Mouse (Mus musculus) liver, postnatal 0 days (tissue): ENCODE results near the gene Dnah2. TPM values are rescaled to one million over a fixed set of nuclear protein-coding genes. Genes with fewer than 3 reads are reported as not detected.

ENCODE experiments used
- ATAC-seq: fragments of 200-750 bp; cut with Nextera tagmentation; 2 replicates; pipeline ENCODE4 v1.8.0; 2017; ENCODE audit warnings: mild to moderate bottlenecking, moderate library complexity
- DNase-seq: peaks from one replicate; pipeline ENCODE4 v3.0.0-alpha.2; 2016
- H3K27ac ChIP-seq: fragments of 300-500 bp; sonication (generic); 2 replicates; pipeline ENCODE4 v1.5.1; 2014; ENCODE audit warnings: antibody characterized with exemption, moderate library complexity, mild to moderate bottlenecking, low read depth
- H3K27me3 ChIP-seq: fragments of 300-500 bp; sonication (generic); 2 replicates; pipeline ENCODE4 v1.6.1; 2014; ENCODE audit warnings: low read length, control low read depth, mixed read lengths; ENCODE audit not compliant: insufficient read depth
- H3K36me3 ChIP-seq: fragments of 300-500 bp; sonication (generic); replicated peaks from 2 replicates; pipeline ENCODE4 v1.6.1; 2014; ENCODE audit warnings: mild to moderate bottlenecking, control low read depth, low read length, moderate library complexity, mixed read lengths; ENCODE audit not compliant: insufficient read depth
- H3K4me1 ChIP-seq: fragments of 300-500 bp; sonication (generic); 2 replicates; pipeline ENCODE4 v1.6.1; 2014; ENCODE audit warnings: antibody characterized with exemption, mild to moderate bottlenecking, control low read depth; ENCODE audit not compliant: insufficient read depth
- H3K4me2 ChIP-seq: fragments of 300-500 bp; sonication (generic); 2 replicates; pipeline ENCODE4 v1.6.1; 2014; ENCODE audit warnings: low read depth, mild to moderate bottlenecking, low read length, moderate library complexity, mixed read lengths
- H3K4me3 ChIP-seq: fragments of 300-500 bp; sonication (generic); 2 replicates; pipeline ENCODE4 v1.5.1; 2014; ENCODE audit warnings: low read depth, low read length
- H3K9ac ChIP-seq: fragments of 300-500 bp; sonication (generic); replicated peaks from 2 replicates; pipeline ENCODE4 v1.6.1; 2014; ENCODE audit warnings: mild to moderate bottlenecking, moderate library complexity
- H3K9me3 ChIP-seq: fragments of 300-500 bp; sonication (generic); 2 replicates; pipeline ENCODE4 v1.6.1; 2016; ENCODE audit warnings: mild to moderate bottlenecking, control low read depth, low read length, mixed read lengths
- CTCF ChIP-seq: sonication (generic); IDR thresholded peaks from 2 replicates; pipeline ENCODE4 v1.5.1; 2016; ENCODE audit warnings: antibody characterized with exemption, low read depth
- EP300 ChIP-seq: IDR thresholded peaks from 2 replicates; pipeline ENCODE4 v1.6.1; 2016; ENCODE audit warnings: antibody characterized with exemption, low read depth, mild to moderate bottlenecking
- WGBS: fragments of 180-500 bp; shearing (Covaris S2); extraction: QIAGEN DNeasy Blood & Tissue Kit; methylation state at CpG from one replicate; pipeline ENCODE4 v1.1.7; 2014; ENCODE audit not compliant: insufficient replicate concordance; 5-methylcytosine and 5-hydroxymethylcytosine counted together
- polyA plus RNA-seq: library from polyadenylated mRNA; unstranded; fragments of >200 nt; fragmentation: Nextera tagmentation; extraction: Ambion mirVana; gene quantifications from 2 replicates; pipeline ENCODE4 v1.2.1, GENCODE M21; 2015

Gene Dnah2
- polyA plus RNA-seq, 1 experiment from 2014 or later, result 0.04 TPM

DNA sequence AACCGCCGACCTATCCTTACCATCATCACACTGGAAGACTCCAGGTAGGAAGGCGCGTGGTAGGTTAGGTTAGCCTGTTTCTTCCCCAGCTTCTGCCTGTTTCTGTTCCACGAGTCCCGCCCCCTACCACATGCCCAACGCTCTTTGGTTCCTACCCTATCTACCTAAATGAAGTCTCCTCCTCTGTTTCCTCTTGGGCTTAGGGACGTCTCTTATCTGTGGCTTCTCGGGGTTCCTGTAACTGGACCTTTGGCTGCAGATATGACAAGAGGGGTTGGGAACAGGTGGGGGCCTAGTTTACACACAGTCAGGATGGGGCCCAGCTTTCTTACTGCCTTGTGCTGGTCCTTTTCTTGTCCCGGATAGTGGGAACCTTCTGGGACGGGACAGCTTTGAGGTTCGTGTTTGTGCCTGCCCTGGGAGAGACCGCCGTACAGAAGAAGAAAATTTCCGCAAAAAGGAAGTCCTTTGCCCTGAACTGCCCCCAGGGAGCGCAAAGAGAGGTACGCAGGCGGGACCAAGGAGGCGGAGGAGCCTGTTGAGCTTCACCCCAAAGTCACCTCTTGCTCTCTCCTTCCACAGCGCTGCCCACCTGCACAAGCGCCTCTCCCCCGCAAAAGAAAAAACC lies 40.4 kb upstream of the Dnah2 start:
- Histone ChIP-seq H3K4me2 (peak overlapping the region; percentile 44), H3K9ac (peak overlapping the region; percentile 38), H3K27ac (peak overlapping the region; percentile 51), H3K27me3 (no peaks in the 10 kb centered on the region), H3K36me3 (peaks cover 53% of the 10 kb centered on the region), H3K4me3 (no peak overlapping the region), H3K4me1 (peaks cover 37% of the 10 kb centered on the region), H3K9me3 (no peaks in the 10 kb centered on the region)
- peak; percentile 20; the same call in 1 of the 2 replicates for ATAC-seq
- DNase-seq, result peak; percentile 16
- 67% methylated on average over 22 of the region's 22 CpGs for WGBS
- TF ChIP-seq EP300, result peak; percentile 78; the same call in 1 of the 2 replicates
- TF ChIP-seq CTCF, result no peak

DNA sequence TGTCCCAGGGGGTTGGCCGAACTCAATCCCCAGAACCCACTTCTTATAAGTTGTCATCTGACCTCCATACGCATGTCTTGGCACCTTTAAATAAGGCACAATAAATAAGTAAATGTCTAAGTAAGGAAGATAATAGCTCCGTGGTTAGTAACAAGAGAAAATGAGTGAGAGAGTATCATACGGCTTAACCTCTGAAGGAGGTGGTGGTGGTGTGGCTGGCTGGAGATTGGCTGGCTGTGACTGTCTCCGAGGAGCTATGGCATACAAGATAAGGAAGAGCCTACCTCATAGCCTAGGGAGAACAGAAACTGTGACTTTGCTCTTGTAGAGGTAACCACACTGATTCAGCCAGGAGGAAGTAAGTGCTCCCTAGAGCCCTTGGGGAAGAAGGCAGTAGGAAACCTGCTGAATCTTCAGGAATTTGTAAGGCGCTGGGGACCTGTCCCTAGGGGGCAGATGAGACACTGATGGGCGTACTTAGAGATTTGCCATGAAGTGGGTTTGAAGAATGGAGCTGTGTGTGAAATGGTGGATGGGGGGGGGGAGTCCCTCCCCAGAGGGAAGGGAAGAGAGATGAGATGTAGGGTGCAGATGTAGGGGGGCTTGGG lies 36.9 kb upstream of the Dnah2 start:
- Histone ChIP-seq H3K27me3 (no peaks in the 10 kb centered on the region), H3K36me3 (peaks cover 50% of the 10 kb centered on the region), H3K4me3 (peak overlapping the region; percentile 9; the same call in 1 of the 2 replicates), H3K4me2 (peak overlapping the region; percentile 57), H3K4me1 (peaks cover 49% of the 10 kb centered on the region), H3K9me3 (no peaks in the 10 kb centered on the region), H3K27ac (peak overlapping the region; percentile 82), H3K9ac (peak overlapping the region; percentile 39; the same call in 1 of the 2 replicates)
- peak; percentile 55 for DNase-seq
- no peak for TF ChIP-seq CTCF
- peak; percentile 85 for TF ChIP-seq EP300
- 44% methylated on average over 7 of the region's 7 CpGs for WGBS
- ATAC-seq, result peak; percentile 69

DNA sequence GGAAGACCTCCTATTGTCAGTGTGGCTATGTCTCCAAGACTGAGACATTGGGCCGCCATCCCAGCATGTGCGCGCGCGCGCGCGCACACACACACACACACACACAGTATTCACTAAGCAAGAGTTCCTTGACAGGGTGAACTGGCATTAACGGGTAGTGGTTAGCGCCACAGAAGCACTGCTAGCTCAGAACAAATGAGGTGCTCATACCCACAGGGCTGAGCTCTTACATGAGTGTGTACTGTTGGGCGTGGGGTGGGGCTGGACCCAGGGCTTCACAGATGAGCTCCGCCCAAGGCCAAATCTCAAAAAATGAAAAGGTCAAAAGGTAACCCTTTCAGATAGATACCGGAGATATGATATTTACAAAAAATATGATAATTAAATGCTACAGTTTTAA lies 36.0 kb upstream of the Dnah2 start:
- Histone ChIP-seq H3K4me3 (0 out of 2 replicates have a peak overlapping the region, but pooled peaks have one; percentile 4), H3K36me3 (peaks cover 42% of the 10 kb centered on the region), H3K27ac (peak overlapping the region; percentile 82), H3K4me2 (peak overlapping the region; percentile 57; the same call in 1 of the 2 replicates), H3K27me3 (no peaks in the 10 kb centered on the region), H3K9me3 (no peaks in the 10 kb centered on the region), H3K9ac (no peak overlapping the region), H3K4me1 (peaks cover 42% of the 10 kb centered on the region)
- DNase-seq (no peak), ATAC-seq (no peak)
- no peak for TF ChIP-seq EP300
- no peak for TF ChIP-seq CTCF
- 84% methylated on average over 13 of the region's 13 CpGs for WGBS

DNA sequence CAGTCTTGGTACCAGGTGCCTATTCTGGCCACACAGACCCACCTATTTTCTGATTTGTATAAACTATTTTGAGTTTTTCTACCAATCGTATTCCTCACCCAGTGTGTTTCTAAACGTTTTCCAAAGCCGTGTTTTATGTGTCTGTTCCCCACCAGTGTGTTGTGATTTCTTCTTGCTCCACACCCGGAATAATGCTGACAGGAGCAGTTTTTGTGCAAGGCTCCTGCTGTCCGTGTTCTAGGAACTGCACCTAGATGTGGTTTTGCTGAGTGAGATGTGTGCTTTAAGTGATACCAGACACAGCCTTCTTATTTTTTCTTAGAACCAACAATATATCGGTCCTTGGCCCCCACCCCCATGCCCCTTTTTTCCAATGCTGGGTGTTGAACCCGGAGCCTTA lies 35.1 kb upstream of the Dnah2 start:
- DNase-seq, result no peak
- no peaks in the 10 kb centered on the region for H3K27me3 ChIP-seq
- H3K27ac ChIP-seq, result peak overlapping the region; percentile 82; the same call in 1 of the 2 replicates
- WGBS, result 72% methylated on average over 7 of the region's 7 CpGs
- no peak for ATAC-seq
- peaks cover 37% of the 10 kb centered on the region for H3K4me1 ChIP-seq
- no peaks in the 10 kb centered on the region for H3K9me3 ChIP-seq
- H3K36me3 ChIP-seq, result peaks cover 32% of the 10 kb centered on the region
- H3K4me3 ChIP-seq, result no peak overlapping the region
- H3K9ac ChIP-seq, result no peak overlapping the region
- H3K4me2 ChIP-seq, result no peak overlapping the region
- TF ChIP-seq EP300 (no peak), CTCF (no peak)

DNA sequence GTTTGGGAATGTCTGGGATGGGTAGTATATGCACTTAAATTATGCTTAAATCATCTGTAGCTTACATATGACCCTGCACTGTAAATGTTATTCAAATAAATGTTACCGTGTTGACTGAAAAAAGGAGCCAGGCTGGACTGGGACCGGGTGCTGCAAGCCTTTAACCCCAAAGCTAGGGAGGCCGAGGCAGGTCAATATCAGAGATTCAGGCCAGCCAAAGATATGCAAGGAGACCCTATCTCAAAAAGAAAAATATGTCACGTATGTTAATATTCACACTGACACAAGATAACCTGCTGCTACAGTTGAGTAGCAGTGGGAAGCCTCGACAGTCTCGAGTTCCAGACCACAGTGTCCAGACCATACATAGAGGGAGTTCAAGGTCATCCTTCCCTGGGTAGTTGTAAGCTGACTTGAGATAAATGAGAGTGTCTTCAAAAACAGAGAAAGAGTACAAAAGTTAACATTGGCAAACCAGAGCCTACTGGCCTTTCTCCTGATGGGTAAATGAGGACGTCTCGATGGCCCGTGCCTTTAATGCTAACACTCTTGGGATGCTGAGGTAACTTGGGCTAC lies 33.4 kb upstream of the Dnah2 start:
- peaks cover 43% of the 10 kb centered on the region for H3K4me1 ChIP-seq
- H3K9me3 ChIP-seq, result no peaks in the 10 kb centered on the region
- 51% methylated on average over 9 of the region's 9 CpGs for WGBS
- H3K4me3 ChIP-seq, result peak overlapping the region; percentile 82
- H3K36me3 ChIP-seq, result peaks cover 17% of the 10 kb centered on the region
- H3K27me3 ChIP-seq, result no peaks in the 10 kb centered on the region
- ATAC-seq, result no peak
- peak overlapping the region; percentile 90 for H3K9ac ChIP-seq
- H3K27ac ChIP-seq, result peak overlapping the region; percentile 98
- TF ChIP-seq EP300 (no peak), CTCF (no peak)
- H3K4me2 ChIP-seq, result peak overlapping the region; percentile 91
- DNase-seq, result no peak

DNA sequence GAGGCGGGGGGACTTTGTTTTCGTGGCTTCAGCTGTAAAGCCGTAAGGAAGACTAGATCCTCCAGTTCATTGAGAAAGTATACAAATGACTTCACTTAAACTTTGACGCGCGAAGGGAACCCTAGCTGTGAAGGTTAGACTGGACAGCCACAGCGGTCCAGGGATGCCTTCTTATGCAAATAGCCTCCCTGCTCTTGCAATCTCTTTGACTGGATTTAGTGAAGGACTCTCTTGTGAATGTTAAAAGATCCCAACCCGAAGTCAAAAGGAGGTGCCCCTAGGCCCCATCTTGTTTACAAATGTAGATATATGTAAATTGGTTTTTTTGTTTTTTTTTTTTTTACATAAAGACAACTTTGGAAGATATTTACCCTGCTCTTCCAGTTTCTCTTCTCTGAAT lies 32.9 kb upstream of the Dnah2 start:
- peak overlapping the region; percentile 82 for H3K4me3 ChIP-seq
- peak overlapping the region; percentile 98 for H3K27ac ChIP-seq
- ATAC-seq, result no peak
- WGBS, result 3% methylated on average over 8 of the region's 8 CpGs
- H3K9ac ChIP-seq, result peak overlapping the region; percentile 90
- peak overlapping the region; percentile 91 for H3K4me2 ChIP-seq
- H3K27me3 ChIP-seq, result no peaks in the 10 kb centered on the region
- H3K9me3 ChIP-seq, result no peaks in the 10 kb centered on the region
- no peak for DNase-seq
- no peak for TF ChIP-seq EP300
- no peak for TF ChIP-seq CTCF
- 0 out of 2 replicates have a peak, but pooled peaks cover 18% of the 10 kb centered on the region for H3K36me3 ChIP-seq
- peaks cover 43% of the 10 kb centered on the region for H3K4me1 ChIP-seq
